Mouse (Mus musculus): ENCODE data around the gene Clasp2.

The Clasp2 gene

DNA sequence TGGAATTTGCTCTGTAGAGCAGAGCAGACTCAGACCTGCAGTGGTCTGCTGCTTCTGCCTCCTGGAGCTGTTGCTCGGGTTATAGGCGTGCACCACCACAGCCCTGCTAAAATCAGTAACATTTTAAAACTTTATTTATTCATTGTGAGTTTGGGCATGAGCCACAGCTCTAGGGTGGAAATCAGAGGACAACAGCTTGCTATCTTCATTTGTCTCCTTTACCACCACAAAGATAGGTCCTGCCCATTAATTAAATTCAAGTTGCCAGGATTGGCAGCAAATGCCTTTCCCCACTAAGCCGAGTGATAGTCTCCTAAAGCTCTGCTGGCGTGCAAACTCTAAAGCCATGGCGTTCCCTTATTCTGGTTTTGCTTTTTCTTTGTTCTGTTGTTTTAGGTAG lies 194.4 kb downstream of the Clasp2 start:
- DNase-seq = no peak

- DNase-seq = peak; percentile 31
Measured at GRCm38 (mm10) chr9:113939063-113939850, 198.0 kb downstream of the Clasp2 start.

GRCm38 (mm10) chr9:113941103-113941805 lies 200.0 kb downstream of the Clasp2 start:
- DNase-seq = no peak

DNA sequence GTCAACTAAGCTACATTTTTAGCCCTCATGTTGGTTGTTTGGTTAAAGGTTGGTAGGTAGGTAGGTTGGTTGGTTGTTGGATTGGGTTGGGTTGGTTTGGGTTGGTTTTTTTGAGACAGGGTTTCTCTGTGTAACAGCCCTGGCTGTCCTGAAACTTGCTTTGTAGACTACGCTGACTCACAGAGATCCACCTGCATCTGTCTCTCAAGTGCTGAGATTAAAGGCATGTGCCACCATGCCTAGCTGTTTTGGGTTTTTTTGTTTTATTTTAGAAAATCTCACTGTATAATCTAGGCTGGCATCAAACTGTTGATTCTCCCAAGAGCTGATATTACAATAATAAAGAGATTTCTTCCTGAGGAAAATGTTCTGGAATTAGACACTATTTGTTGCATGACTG lies 202.1 kb downstream of the Clasp2 start:
- no peak for DNase-seq

DNA sequence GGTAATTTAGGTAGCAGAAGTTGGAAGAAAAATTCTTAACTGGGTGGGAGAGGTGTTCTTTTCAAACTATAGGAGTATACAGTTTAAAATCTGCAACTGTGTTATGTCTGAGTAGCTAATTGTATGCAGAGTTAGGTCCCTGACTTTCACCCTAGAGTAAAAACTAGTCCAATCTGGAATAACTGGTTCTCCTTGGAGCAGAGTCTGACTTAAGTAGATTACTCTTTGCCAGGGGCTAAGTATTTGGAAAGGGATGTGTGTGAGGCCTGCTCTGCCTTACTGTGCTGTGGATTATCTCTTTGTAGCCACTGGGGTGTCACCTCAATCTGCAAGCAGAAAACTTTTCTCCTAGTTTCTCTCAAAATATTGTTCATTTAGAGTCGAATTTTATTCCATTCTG lies 205.9 kb downstream of the Clasp2 start:
- no peak for DNase-seq

DNA sequence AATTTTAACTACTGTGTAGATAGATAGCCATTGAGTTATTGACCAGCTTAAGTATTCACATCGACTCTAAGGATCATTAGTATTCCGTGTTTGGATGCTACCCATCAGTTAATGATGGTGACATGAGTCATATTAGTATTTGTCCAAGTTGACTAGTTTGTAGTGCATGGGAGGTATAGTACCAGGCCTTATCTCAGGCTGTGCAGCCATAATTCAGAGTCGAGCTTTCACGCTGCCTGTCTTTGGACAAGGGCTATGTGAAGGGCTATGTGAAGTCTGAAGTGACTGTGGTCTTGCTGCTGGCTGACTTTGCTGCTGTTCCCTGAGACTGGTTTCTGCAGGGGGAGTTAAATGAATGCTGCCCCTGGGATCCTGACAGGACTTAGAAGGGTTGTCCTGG lies 216.5 kb downstream of the Clasp2 start:
- no peak for DNase-seq

DNA sequence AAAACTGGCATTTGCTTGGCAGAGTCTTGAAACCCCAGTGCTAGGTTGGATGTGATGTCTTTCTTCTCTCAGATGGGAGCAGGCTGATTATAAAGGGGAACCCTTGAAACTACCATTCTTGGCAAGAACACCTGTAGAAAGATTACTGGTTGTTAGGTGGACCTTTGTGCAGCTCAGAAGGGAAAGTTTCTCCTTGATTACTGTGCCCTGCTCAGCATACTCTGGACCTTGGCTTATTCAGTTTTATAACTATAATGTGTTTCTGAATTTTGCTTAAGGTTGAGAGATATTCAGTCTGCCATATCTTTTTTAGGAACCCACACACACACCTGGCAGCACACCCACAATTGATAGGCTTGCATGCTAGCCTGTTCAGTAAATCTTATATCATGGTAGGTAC lies 222.4 kb downstream of the Clasp2 start:
- DNase-seq = no peak

DNA sequence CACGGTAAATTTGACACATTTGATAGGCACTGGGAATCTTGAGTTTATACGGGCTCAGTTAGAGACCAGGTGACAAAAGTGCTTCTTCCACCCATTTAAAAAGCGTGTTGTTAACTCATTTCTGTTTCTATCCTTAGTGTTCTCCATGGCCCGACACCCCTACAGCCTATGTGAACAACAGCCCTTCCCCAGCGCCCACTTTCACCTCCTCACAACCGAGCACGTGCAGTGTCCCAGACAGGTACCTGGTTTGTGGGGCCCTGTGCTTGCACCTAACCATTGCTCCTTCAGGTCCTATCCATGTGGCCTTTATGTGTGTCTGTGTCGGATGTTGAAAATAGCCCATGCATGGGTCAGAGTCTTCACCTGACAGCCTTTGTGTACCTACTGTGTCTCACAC lies 223.1 kb downstream of the Clasp2 start:
- no peak for DNase-seq

DNA sequence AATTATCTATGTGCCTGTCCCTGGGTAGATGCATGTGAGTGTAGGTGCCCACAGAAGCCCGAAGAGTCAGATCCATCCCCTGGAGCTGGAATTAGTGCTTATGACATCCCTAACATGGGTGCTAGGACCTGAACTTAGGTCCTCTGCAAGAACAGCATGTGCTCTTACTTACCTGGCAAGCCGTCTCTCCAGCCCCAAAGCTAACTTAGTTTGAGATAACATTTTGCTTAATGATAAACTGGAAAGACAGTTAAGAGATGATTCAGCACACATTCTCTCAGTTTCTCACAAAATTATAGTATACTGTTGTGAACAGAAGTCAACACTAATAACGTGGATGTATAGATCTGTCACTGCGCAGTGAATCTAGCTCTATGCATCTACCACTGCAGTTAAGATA lies 225.6 kb downstream of the Clasp2 start:
- no peak for DNase-seq

- no peak for DNase-seq
Measured at GRCm38 (mm10) chr9:113968967-113969366, 227.7 kb downstream of the Clasp2 start.

Data from right cerebral cortex, postnatal 25 days (tissue).